Mouse (Mus musculus): ENCODE results near the gene Schip1. TPM values are rescaled to one million over a fixed set of nuclear protein-coding genes. Genes with fewer than 3 reads are reported as not detected.
A peak's percentile ranks its signal among the peaks of the same experiment; 100 is the strongest.
"Not testable (repeated sequence)": the region's sequence is repeated elsewhere in the genome, so short reads cannot be mapped to it uniquely, and the experiment has no call there.

Schip1 gene
- polyA plus RNA-seq, 1 experiment from 2014 or later: 47.2 TPM

DNA sequence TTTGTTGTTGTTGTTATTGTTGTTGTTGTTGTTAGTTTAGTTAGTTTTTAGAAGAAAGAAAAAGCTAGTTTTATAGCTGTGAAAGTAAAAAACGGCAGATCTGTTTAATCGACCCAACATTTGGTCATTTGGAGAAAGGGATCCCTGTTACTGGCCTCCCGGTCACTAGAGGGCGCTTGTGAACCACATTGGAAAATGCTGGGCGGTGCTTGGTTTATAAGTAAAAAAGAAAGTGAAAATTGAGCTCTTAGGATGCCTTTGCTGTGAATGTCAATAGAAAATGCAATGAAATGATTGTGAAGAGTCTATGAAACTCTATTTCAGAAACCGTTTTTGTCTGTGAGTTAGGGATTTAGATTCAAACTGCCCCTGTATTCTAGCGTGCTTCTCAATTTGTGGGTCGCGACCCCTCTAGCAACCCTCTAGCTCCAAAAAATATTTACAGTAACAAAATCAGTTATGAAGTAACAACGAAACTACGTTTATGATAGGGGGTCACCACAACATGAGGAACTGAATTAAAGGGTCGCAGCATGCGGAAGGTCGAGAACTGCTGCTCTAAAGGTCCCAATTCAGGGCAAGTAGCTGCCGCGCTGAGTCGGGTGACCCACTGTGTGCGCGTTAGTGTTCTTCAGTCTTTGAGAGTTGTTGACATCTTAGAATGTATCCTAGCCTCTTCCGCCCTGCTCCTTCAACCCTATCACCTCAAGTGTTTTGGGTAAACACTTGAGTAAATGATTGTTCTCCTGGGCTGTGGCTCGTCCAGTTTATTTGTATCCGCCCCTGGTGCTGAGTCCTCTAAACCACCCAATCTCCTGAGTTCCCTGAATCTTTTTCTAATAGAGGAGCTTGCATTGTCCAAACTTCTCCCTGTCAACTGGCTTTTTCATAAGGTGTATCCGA is 8.0 kb upstream of the Schip1 start:
- Histone ChIP-seq H3K4me1 (ENCODE audit: control insufficient read depth, insufficient read depth, low read length) (no peaks in the 10 kb centered on the region), H3K4me2 (replicated peaks; ENCODE audit: low read depth, low read length) (no peak overlapping the region; the same call in 1 of the 2 replicates), H3K27ac (ENCODE audit: low read length) (no peak overlapping the region), H3K9me3 (ENCODE audit: control insufficient read depth, low read depth, low read length) (no peaks in the 10 kb centered on the region), H3K27me3 (ENCODE audit: control insufficient read depth, insufficient read depth, low read length) (no peaks in the 10 kb centered on the region), H3K36me3 (ENCODE audit: control insufficient read depth, insufficient read depth, low read length) (no peaks in the 10 kb centered on the region), H3K9ac (replicated peaks; ENCODE audit: low read depth, low read length) (no peak overlapping the region), H3K4me3 (ENCODE audit: low read depth, low read length) (peak overlapping the region; percentile 19; the same call in 1 of the 2 replicates)
- WGBS: 54% methylated on average over 23 of the region's 23 CpGs
- no peak for ATAC-seq (ENCODE audit: insufficient number of reproducible peaks, insufficient read depth, low FRiP score, low read depth)

DNA sequence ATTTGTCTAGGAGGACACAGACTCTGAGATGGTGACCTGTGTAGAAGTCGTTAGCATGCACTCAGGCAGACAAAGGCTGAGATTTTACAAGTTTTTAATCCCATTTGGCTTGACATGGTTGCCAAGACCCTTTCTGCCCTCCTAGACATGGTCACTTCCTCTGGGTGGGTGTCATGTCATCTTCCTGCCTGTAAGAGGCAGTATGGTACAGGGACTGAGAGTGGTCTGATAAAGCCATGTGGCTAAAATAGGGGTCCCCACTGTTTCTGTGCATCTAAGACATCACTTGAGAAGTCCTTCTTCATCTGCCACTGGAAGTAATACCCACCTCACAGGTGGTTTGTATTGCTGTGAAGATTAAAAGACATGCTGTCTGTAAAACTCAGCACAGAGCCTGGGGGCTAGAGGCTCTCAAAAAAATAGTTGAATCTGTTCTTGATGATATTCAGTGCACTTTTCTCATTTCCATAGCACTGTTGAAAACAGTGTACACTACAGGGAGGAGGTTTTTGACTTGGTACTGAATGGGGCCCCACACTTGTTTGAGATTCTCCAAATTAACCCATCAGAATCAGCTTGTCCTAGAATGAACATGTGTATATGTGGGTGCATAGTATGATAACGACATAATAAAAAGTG is 5.3 kb upstream of the Schip1 start:
- Histone ChIP-seq H3K4me3 (ENCODE audit: low read depth, low read length) (no peak overlapping the region), H3K9me3 (ENCODE audit: control insufficient read depth, low read depth, low read length) (no peaks in the 10 kb centered on the region), H3K4me2 (replicated peaks; ENCODE audit: low read depth, low read length) (no peak overlapping the region), H3K27me3 (ENCODE audit: control insufficient read depth, insufficient read depth, low read length) (no peaks in the 10 kb centered on the region), H3K36me3 (ENCODE audit: control insufficient read depth, insufficient read depth, low read length) (no peaks in the 10 kb centered on the region), H3K9ac (replicated peaks; ENCODE audit: low read depth, low read length) (no peak overlapping the region), H3K27ac (ENCODE audit: low read length) (no peak overlapping the region), H3K4me1 (ENCODE audit: control insufficient read depth, insufficient read depth, low read length) (no peaks in the 10 kb centered on the region)
- 51% methylated on average over 2 of the region's 2 CpGs for WGBS
- ATAC-seq (ENCODE audit: insufficient number of reproducible peaks, insufficient read depth, low FRiP score, low read depth): no peak

DNA sequence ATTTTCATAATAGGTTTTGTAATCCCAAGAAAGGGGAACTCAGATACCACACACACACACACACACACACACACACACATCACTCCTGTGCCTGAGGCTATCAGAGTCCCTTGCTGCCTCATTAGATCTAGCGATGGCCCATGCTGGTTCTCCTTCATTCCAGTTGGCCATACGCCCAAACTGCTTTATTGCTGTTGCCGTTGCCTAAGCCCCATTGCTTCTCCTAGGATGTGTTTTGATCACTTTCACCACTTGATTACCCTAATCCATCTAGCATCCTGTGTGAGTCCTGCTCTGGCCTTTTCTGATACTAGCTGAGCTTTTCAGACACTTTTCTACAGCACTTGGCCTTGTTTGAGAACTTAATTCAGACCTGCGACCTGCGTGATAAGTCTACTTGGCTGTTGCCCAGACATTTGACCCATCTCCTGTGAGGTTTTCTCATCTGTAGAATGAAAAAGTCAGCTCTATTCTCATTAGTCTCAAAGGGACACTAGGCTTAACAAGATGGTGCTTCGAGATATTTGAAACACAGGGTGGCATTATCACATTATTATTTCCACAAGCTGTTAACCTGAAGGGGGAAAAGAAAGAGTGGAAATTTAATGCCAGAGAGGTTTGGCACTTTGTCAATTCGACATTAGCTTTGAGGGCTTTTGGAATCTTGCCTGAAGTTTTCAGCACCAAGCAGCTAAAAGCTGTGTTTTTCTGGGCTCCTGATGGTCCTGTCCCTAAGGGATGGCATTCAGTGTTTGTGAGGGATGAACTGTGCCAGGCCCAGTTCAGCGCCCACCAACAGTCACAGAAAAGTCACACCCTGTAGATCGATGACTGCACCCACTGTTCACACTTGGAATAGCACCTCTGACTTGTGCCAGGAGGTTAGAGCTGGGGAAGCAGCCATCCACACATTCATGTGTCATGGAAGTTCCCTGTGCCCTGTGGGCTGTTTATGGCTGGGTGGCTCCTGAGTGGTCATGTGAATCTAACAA is 7.1 kb downstream of the Schip1 start:
- ATAC-seq (ENCODE audit: insufficient number of reproducible peaks, insufficient read depth, low FRiP score, low read depth): no peak
- WGBS: 80% methylated on average over 9 of the region's 9 CpGs
- H3K4me2 ChIP-seq (replicated peaks; ENCODE audit: low read depth, low read length): no peak overlapping the region
- no peak overlapping the region for H3K9ac ChIP-seq (replicated peaks; ENCODE audit: low read depth, low read length)
- H3K4me1 ChIP-seq (ENCODE audit: control insufficient read depth, insufficient read depth, low read length): no peaks in the 10 kb centered on the region
- no peaks in the 10 kb centered on the region for H3K9me3 ChIP-seq (ENCODE audit: control insufficient read depth, low read depth, low read length)
- no peak overlapping the region for H3K4me3 ChIP-seq (ENCODE audit: low read depth, low read length)
- no peaks in the 10 kb centered on the region for H3K27me3 ChIP-seq (ENCODE audit: control insufficient read depth, insufficient read depth, low read length)
- no peak overlapping the region for H3K27ac ChIP-seq (ENCODE audit: low read length)
- no peaks in the 10 kb centered on the region for H3K36me3 ChIP-seq (ENCODE audit: control insufficient read depth, insufficient read depth, low read length)

DNA sequence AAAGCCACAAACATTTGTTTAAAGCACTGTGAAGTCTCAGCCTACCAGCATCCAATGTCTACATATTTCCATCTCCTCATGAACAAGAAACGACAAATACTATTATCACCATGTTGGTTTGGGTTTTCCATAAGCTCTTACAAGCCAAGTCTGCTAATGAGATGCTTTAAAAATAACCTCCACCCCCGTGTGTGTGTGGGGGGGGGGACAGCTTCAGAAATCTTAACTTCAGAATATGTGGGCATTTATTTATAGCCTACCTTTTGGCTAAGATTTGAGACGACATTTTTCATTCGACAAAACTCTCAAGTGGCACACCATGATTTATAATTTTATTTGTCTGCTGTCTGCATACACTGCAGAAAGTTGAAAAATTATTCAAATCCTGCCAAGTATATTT is 12.8 kb downstream of the Schip1 start:
- 72% methylated on average over 4 of the region's 4 CpGs for WGBS
- Histone ChIP-seq H3K4me1 (ENCODE audit: control insufficient read depth, insufficient read depth, low read length) (no peaks in the 10 kb centered on the region), H3K9ac (replicated peaks; ENCODE audit: low read depth, low read length) (no peak overlapping the region), H3K27ac (ENCODE audit: low read length) (no peak overlapping the region), H3K9me3 (ENCODE audit: control insufficient read depth, low read depth, low read length) (no peaks in the 10 kb centered on the region), H3K27me3 (ENCODE audit: control insufficient read depth, insufficient read depth, low read length) (no peaks in the 10 kb centered on the region), H3K36me3 (ENCODE audit: control insufficient read depth, insufficient read depth, low read length) (no peaks in the 10 kb centered on the region), H3K4me3 (ENCODE audit: low read depth, low read length) (no peak overlapping the region), H3K4me2 (replicated peaks; ENCODE audit: low read depth, low read length) (no peak overlapping the region)
- no peak for ATAC-seq (ENCODE audit: insufficient number of reproducible peaks, insufficient read depth, low FRiP score, low read depth)

DNA sequence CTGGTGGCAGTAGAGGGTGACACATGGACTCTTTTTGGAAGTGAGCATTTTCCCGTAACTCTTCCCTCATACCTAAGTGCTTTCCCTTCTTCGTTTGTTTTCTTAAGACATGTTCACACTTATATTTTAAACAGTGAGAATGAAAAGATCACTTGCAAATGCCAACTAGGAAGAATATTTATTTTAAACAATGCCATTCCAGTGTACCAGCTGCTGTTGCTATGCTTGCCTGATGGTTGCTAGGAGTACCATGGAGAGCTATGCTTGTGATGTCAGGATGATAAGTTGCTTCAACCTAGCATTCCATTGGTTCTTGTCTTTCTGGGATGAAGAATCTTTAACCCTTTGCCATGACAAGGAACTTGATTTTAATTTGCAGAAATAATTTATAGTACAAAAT is 20.4 kb downstream of the Schip1 start:
- no peaks in the 10 kb centered on the region for H3K4me1 ChIP-seq (ENCODE audit: control insufficient read depth, insufficient read depth, low read length)
- H3K4me3 ChIP-seq (ENCODE audit: low read depth, low read length): no peak overlapping the region
- H3K4me2 ChIP-seq (replicated peaks; ENCODE audit: low read depth, low read length): no peak overlapping the region
- no peaks in the 10 kb centered on the region for H3K9me3 ChIP-seq (ENCODE audit: control insufficient read depth, low read depth, low read length)
- no peak overlapping the region for H3K9ac ChIP-seq (replicated peaks; ENCODE audit: low read depth, low read length)
- H3K27me3 ChIP-seq (ENCODE audit: control insufficient read depth, insufficient read depth, low read length): no peaks in the 10 kb centered on the region
- 62% methylated on average over 2 of the region's 2 CpGs for WGBS
- no peak overlapping the region for H3K27ac ChIP-seq (ENCODE audit: low read length)
- ATAC-seq (ENCODE audit: insufficient number of reproducible peaks, insufficient read depth, low FRiP score, low read depth): no peak
- no peaks in the 10 kb centered on the region for H3K36me3 ChIP-seq (ENCODE audit: control insufficient read depth, insufficient read depth, low read length)

DNA sequence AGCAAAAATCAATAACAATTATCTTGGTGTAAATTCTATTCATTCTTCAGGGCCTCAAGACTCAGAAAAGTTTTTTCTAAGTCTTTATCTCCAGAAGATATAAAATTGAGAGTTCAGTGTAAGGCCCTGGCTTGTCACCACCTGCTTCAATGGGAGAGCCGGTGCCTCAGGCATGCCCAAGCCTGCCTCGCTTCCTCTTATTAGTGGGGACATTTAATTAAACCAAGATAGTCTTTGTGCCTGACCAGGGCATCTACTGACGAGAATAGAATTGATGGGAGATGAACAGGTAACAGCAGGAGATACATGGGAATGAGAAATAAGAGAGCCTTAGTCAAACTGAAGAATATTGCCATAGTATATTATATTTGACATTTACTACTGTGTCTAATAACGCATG is 27.5 kb downstream of the Schip1 start:
- no peak for ATAC-seq (ENCODE audit: insufficient number of reproducible peaks, insufficient read depth, low FRiP score, low read depth)
- Histone ChIP-seq H3K4me2 (replicated peaks; ENCODE audit: low read depth, low read length) (no peak overlapping the region), H3K27ac (ENCODE audit: low read length) (no peak overlapping the region), H3K4me3 (ENCODE audit: low read depth, low read length) (no peak overlapping the region), H3K9ac (replicated peaks; ENCODE audit: low read depth, low read length) (no peak overlapping the region), H3K36me3 (ENCODE audit: control insufficient read depth, insufficient read depth, low read length) (no peaks in the 10 kb centered on the region), H3K27me3 (ENCODE audit: control insufficient read depth, insufficient read depth, low read length) (no peaks in the 10 kb centered on the region), H3K4me1 (ENCODE audit: control insufficient read depth, insufficient read depth, low read length) (no peaks in the 10 kb centered on the region), H3K9me3 (ENCODE audit: control insufficient read depth, low read depth, low read length) (no peaks in the 10 kb centered on the region)
- 78% methylated on average over 4 of the region's 4 CpGs for WGBS

DNA sequence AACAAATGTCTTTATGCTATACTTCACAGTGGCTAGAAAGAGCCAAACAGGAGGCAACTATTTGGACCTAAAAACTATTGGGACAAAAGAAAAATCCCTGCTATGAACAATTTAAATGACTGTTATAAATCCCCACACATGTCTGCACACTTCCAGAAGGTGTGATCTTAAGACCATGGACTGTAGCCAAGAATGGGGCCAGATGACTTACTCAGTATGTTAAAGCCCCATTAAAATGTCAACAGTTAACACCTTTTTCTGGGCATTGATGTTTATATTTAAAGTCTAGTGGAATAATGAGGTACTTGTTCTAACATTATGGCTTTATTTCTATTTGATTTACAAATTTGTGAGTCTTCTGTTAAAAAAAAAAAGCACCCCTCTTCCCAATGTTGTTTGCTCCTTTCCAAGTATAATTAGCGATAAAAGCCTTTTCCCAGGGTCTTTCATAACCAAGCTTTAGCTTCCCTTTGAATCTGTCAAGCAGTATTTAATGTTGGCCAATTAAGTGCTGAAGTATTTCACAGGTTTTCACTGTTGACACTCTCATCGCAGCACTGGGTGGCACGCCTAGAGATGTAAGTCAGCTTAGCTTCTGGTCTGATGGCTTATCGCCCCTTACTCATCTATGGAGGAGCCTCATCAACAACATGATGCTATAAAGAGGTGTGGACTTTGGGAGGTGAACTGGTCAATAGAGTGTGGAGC is 32.3 kb downstream of the Schip1 start:
- no peaks in the 10 kb centered on the region for H3K4me1 ChIP-seq (ENCODE audit: control insufficient read depth, insufficient read depth, low read length)
- no peaks in the 10 kb centered on the region for H3K27me3 ChIP-seq (ENCODE audit: control insufficient read depth, insufficient read depth, low read length)
- no peak overlapping the region for H3K27ac ChIP-seq (ENCODE audit: low read length)
- 74% methylated on average over 4 of the region's 4 CpGs for WGBS
- no peak overlapping the region for H3K9ac ChIP-seq (replicated peaks; ENCODE audit: low read depth, low read length)
- H3K9me3 ChIP-seq (ENCODE audit: control insufficient read depth, low read depth, low read length): no peaks in the 10 kb centered on the region
- H3K4me3 ChIP-seq (ENCODE audit: low read depth, low read length): no peak overlapping the region
- H3K4me2 ChIP-seq (replicated peaks; ENCODE audit: low read depth, low read length): no peak overlapping the region
- ATAC-seq (ENCODE audit: insufficient number of reproducible peaks, insufficient read depth, low FRiP score, low read depth): no peak
- H3K36me3 ChIP-seq (ENCODE audit: control insufficient read depth, insufficient read depth, low read length): no peaks in the 10 kb centered on the region

DNA sequence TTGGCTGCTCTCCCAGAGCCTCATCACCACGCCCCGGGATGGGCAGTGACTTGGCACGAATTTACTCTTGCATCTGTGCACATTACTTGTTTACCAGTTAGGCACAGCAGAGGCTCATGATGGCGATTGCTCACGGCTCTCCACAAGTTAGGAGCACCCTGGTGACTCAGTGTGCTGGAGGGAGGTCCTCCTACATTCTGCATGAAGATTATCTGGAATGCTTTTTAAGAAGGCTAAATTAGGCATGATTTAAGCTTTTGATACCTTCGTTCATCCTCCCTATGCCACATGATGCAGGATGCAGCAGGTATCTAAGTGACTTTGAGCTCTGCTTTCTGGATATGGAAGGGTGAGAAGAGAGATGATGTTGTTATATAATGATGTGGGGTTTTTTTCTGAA is 35.0 kb downstream of the Schip1 start:
- not testable (repeated sequence) for H3K36me3 ChIP-seq (ENCODE audit: control insufficient read depth, insufficient read depth, low read length); ATAC-seq (ENCODE audit: insufficient number of reproducible peaks, insufficient read depth, low FRiP score, low read depth); H3K9ac ChIP-seq (replicated peaks; ENCODE audit: low read depth, low read length); H3K27me3 ChIP-seq (ENCODE audit: control insufficient read depth, insufficient read depth, low read length); H3K9me3 ChIP-seq (ENCODE audit: control insufficient read depth, low read depth, low read length); H3K4me3 ChIP-seq (ENCODE audit: low read depth, low read length); H3K4me2 ChIP-seq (replicated peaks; ENCODE audit: low read depth, low read length); H3K27ac ChIP-seq (ENCODE audit: low read length); H3K4me1 ChIP-seq (ENCODE audit: control insufficient read depth, insufficient read depth, low read length)
- 88% methylated on average over 6 of the region's 6 CpGs for WGBS
